Mouse (Mus musculus) brain, embryonic 14.5 days (tissue): ENCODE measurements around the gene Cux2.

Experiments
- CTCF ChIP-seq: fragments of 200-500 bp; IDR thresholded peaks from 2 replicates; pipeline ENCODE4 v1.5.1; 2012; ENCODE audit warnings: inconsistent platforms, mild to moderate bottlenecking, moderate library complexity, borderline replicate concordance; ENCODE audit not compliant: insufficient read depth, insufficient read length; ENCODE audit errors: extremely low read depth
- POLR2A ChIP-seq: fragments of 200-500 bp; IDR thresholded peaks from 2 replicates; pipeline ENCODE4 v1.6.1; 2012; ENCODE audit warnings: mild to moderate bottlenecking, inconsistent platforms, borderline replicate concordance; ENCODE audit not compliant: poor library complexity, insufficient read depth, insufficient read length, severe bottlenecking; ENCODE audit errors: extremely low read depth

DNA sequence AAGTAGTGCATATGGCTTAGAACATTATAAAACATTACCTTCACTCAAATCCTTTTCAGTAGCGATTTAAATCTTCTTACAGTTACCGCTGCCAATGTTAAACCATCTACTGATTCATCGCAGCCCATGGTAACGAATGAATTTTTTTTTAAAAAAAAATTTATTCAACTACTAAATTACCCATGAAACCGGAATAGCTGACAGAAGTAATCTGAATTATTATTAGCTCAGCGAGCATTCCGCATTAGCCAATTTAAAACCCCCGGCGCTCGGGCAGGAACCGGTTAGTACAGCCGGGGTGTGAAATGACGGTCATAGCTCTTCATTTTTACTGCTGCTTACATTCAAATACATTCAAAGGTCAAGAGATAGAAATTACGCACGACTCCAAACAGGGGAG, 80.9 kb downstream of the Cux2 start:
- TF ChIP-seq CTCF (no peak), POLR2A (no peak)
